Mouse (Mus musculus): ENCODE measurements around the gene Unc50.

Gene Unc50

GRCm38 (mm10) chr1:37486994-37487393 lies 57.1 kb downstream of the Unc50 start:
- DNase-seq (ENCODE audit: low read depth, low spot score), result no peak

GRCm38 (mm10) chr1:37488531-37488930 lies 58.6 kb downstream of the Unc50 start:
- no peak for DNase-seq (ENCODE audit: low read depth, low spot score)
